In genomic region chr2:180919913-180920809, GRCm38 (mm10) we compare ENCODE assay signal across 8 mouse cellular contexts. TPM values are rescaled to one million over a fixed set of nuclear protein-coding genes. Genes with fewer than 3 reads are reported as not detected.
DNase-seq lines count a peak whose midpoint lies in the region; ATAC-seq and TF ChIP-seq lines count a peak whose summit lies in the region.

No protein-coding gene starts in this region.

- peaks cover 36% of the 10 kb centered on the region for H3K36me3 ChIP-seq in heart, embryonic 13.5 days
- H3K36me3 ChIP-seq in limb, embryonic 14.5 days (ENCODE audit: control insufficient read depth, insufficient read depth, low read length): peaks cover 33% of the 10 kb centered on the region
- peaks cover 32% of the 10 kb centered on the region for H3K36me3 ChIP-seq in midbrain, embryonic 13.5 days

- peak overlapping the region; percentile 100 for H3K9ac ChIP-seq in heart, embryonic 13.5 days
- peak overlapping the region; percentile 98 for H3K9ac ChIP-seq in limb, embryonic 14.5 days (ENCODE audit: low read depth, low read length, severe bottlenecking)
- H3K9ac ChIP-seq in midbrain, embryonic 13.5 days (replicated peaks): peak overlapping the region; percentile 98

- H3K27me3 ChIP-seq in heart, embryonic 13.5 days (replicated peaks): peaks cover 3% of the 10 kb centered on the region; the same call in 1 of the 2 replicates
- no peaks in the 10 kb centered on the region for H3K27me3 ChIP-seq in limb, embryonic 14.5 days (ENCODE audit: control insufficient read depth, insufficient read depth, low read length)
- H3K27me3 ChIP-seq in midbrain, embryonic 13.5 days: 0 out of 2 replicates have a peak, but pooled peaks cover 4% of the 10 kb centered on the region

- peak overlapping the region; percentile 78 for H3K27ac ChIP-seq in heart, embryonic 13.5 days (replicated peaks)
- peak overlapping the region; percentile 65 for H3K27ac ChIP-seq in limb, embryonic 14.5 days (replicated peaks; ENCODE audit: low read depth, low read length)
- H3K27ac ChIP-seq in midbrain, embryonic 13.5 days: peak overlapping the region; percentile 77

- peak overlapping the region; percentile 82 for H3K4me2 ChIP-seq in heart, embryonic 13.5 days
- peak overlapping the region; percentile 67 for H3K4me2 ChIP-seq in limb, embryonic 14.5 days (replicated peaks; ENCODE audit: low read depth, low read length, severe bottlenecking)
- H3K4me2 ChIP-seq in midbrain, embryonic 13.5 days (replicated peaks): peak overlapping the region; percentile 92

- ATAC-seq in heart, embryonic 13.5 days (ENCODE audit: extremely low read depth, insufficient number of reproducible peaks, low FRiP score, low TSS enrichment): no peak
- ATAC-seq in limb, embryonic 14.5 days (ENCODE audit: low FRiP score, low read depth): peak; percentile 35
- peak; percentile 79 for ATAC-seq in midbrain, embryonic 13.5 days

- WGBS in heart, embryonic 13.5 days: under 1% methylated on average over 61 of the region's 61 CpGs
- WGBS in limb, embryonic 14.5 days: under 1% methylated on average over 54 of the region's 61 CpGs
- under 1% methylated on average over 59 of the region's 61 CpGs for WGBS in midbrain, embryonic 13.5 days

- H3K4me3 ChIP-seq in heart, embryonic 13.5 days: peak overlapping the region; percentile 100
- H3K4me3 ChIP-seq in limb, embryonic 14.5 days (replicated peaks; ENCODE audit: low read length): peak overlapping the region; percentile 98
- H3K4me3 ChIP-seq in midbrain, embryonic 13.5 days (replicated peaks): peak overlapping the region; percentile 99

- no peak for TF ChIP-seq POLR2A in limb, embryonic 14.5 days (IDR thresholded peaks at IDR 0.05; ENCODE audit: borderline replicate concordance, extremely low read depth, insufficient read depth, insufficient read length)

- H3K9me3 ChIP-seq in heart, embryonic 13.5 days: no peaks in the 10 kb centered on the region
- no peaks in the 10 kb centered on the region for H3K9me3 ChIP-seq in limb, embryonic 14.5 days (ENCODE audit: control insufficient read depth, low read length)
- no peaks in the 10 kb centered on the region for H3K9me3 ChIP-seq in midbrain, embryonic 13.5 days

- H3K4me1 ChIP-seq in heart, embryonic 13.5 days: peaks cover 47% of the 10 kb centered on the region
- H3K4me1 ChIP-seq in limb, embryonic 14.5 days (ENCODE audit: control insufficient read depth, insufficient read depth, low read length): peaks cover 10% of the 10 kb centered on the region
- H3K4me1 ChIP-seq in midbrain, embryonic 13.5 days (replicated peaks): peaks cover 39% of the 10 kb centered on the region

- DNase-seq in right cerebral cortex, postnatal 14 days: peak; percentile 31
- DNase-seq in right cerebral cortex, postnatal 25 days: no peak
- peak; percentile 13 for DNase-seq in c-Kit-negative CD71-positive TER-119-positive erythroid progenitor cells, embryonic 14.5 days (ENCODE audit: low read depth, low spot score)
- no peak for DNase-seq in limb, embryonic 14.5 days (ENCODE audit: low spot score)
- peak; percentile 74 for DNase-seq in testis, postnatal 14 days (ENCODE audit: low spot score)
- no peak for DNase-seq in retina, embryonic 14.5 days (ENCODE audit: low spot score)

RNA-seq across cellular contexts. Expression of gene Ythdf1, which starts 0.6 kb away (rescaled TPM):
- polyA plus RNA-seq in heart, embryonic 13.5 days (2015; fragmentation: Nextera tagmentation; extraction: Ambion mirVana): 31.8 and 34.0 TPM in 2 replicates
- polyA plus RNA-seq in limb, embryonic 14.5 days (2012; rRNA removed): 66.3 and 85.7 TPM in 2 replicates
- polyA plus RNA-seq in limb, embryonic 14.5 days (2014; fragmentation: Nextera tagmentation; extraction: Ambion mirVana): 65.7 and 67.6 TPM in 2 replicates
- polyA plus RNA-seq in midbrain, embryonic 13.5 days (2015; fragmentation: Nextera tagmentation; extraction: Ambion mirVana): 37.7 and 47.2 TPM in 2 replicates

RNA-seq across cellular contexts. Expression of gene Birc7, which starts 8.7 kb away (rescaled TPM):
- polyA plus RNA-seq in heart, embryonic 13.5 days (2015; fragmentation: Nextera tagmentation; extraction: Ambion mirVana): 0.44 and 0.47 TPM in 2 replicates
- polyA plus RNA-seq in limb, embryonic 14.5 days (2012; rRNA removed): not detected in 2 replicates
- polyA plus RNA-seq in limb, embryonic 14.5 days (2014; fragmentation: Nextera tagmentation; extraction: Ambion mirVana): not detected in 2 replicates
- 0.27 and 0.55 TPM in 2 replicates for polyA plus RNA-seq in midbrain, embryonic 13.5 days (2015; fragmentation: Nextera tagmentation; extraction: Ambion mirVana)

RNA-seq across cellular contexts. Expression of gene Nkain4, which starts 34.3 kb away (rescaled TPM):
- 47.3 and 49.3 TPM in 2 replicates for polyA plus RNA-seq in heart, embryonic 13.5 days (2015; fragmentation: Nextera tagmentation; extraction: Ambion mirVana)
- polyA plus RNA-seq in limb, embryonic 14.5 days (2012; rRNA removed): 9.2 and 11.2 TPM in 2 replicates
- 12.9 and 13.4 TPM in 2 replicates for polyA plus RNA-seq in limb, embryonic 14.5 days (2014; fragmentation: Nextera tagmentation; extraction: Ambion mirVana)
- polyA plus RNA-seq in midbrain, embryonic 13.5 days (2015; fragmentation: Nextera tagmentation; extraction: Ambion mirVana): 94.0 and 101 TPM in 2 replicates

RNA-seq across cellular contexts. Expression of gene Arfgap1, which starts 46.9 kb away (rescaled TPM):
- 80.0 and 82.9 TPM in 2 replicates for polyA plus RNA-seq in heart, embryonic 13.5 days (2015; fragmentation: Nextera tagmentation; extraction: Ambion mirVana)
- polyA plus RNA-seq in limb, embryonic 14.5 days (2012; rRNA removed): 161 and 169 TPM in 2 replicates
- 102 and 105 TPM in 2 replicates for polyA plus RNA-seq in limb, embryonic 14.5 days (2014; fragmentation: Nextera tagmentation; extraction: Ambion mirVana)
- polyA plus RNA-seq in midbrain, embryonic 13.5 days (2015; fragmentation: Nextera tagmentation; extraction: Ambion mirVana): 98.9 and 103 TPM in 2 replicates

Comparison
In these comparisons a context has a peak if more than half of its experiments do, and no peak if none do; other contexts are left out.
1. DNase-seq: peak in right cerebral cortex, postnatal 14 days (single experiment), c-Kit-negative CD71-positive TER-119-positive erythroid progenitor cells, embryonic 14.5 days (single experiment) and testis, postnatal 14 days (single experiment); none in right cerebral cortex, postnatal 25 days (single experiment), limb, embryonic 14.5 days (single experiment) and retina, embryonic 14.5 days (single experiment).
2. Peak in every context shown above with its lines, with median percentiles within 50 percentile points of each other: H3K27ac ChIP-seq, H3K4me2 ChIP-seq, H3K4me3 ChIP-seq and H3K9ac ChIP-seq.